Mouse (Mus musculus): ENCODE data around the gene Peli1.

The Peli1 gene

GRCm38 (mm10) chr11:21092621-21093020 is 1.5 kb downstream of the Peli1 start:
- DNase-seq (ENCODE audit: low spot score in 2 of 2): no peak

GRCm38 (mm10) chr11:21093081-21093815 is 2.2 kb downstream of the Peli1 start:
- DNase-seq (ENCODE audit: low spot score in 2 of 2): no peak

- DNase-seq (ENCODE audit: low spot score in 2 of 2): peak in 1 of 2 experiments; percentile 47
Measured at GRCm38 (mm10) chr11:21096590-21096989, 5.5 kb downstream of the Peli1 start.

GRCm38 (mm10) chr11:21098457-21098856 is 7.4 kb downstream of the Peli1 start:
- DNase-seq (ENCODE audit: low spot score in 2 of 2): no peak

GRCm38 (mm10) chr11:21100704-21101103 is 9.6 kb downstream of the Peli1 start:
- no peak for DNase-seq (ENCODE audit: low spot score in 2 of 2)

- DNase-seq (ENCODE audit: low spot score in 2 of 2): no peak
Measured at GRCm38 (mm10) chr11:21101286-21101685, 10.2 kb downstream of the Peli1 start.

GRCm38 (mm10) chr11:21102273-21103005 is 11.3 kb downstream of the Peli1 start:
- no peak for DNase-seq (ENCODE audit: low spot score in 2 of 2)

- DNase-seq (ENCODE audit: low spot score in 2 of 2): no peak
Measured at GRCm38 (mm10) chr11:21103186-21103585, 12.1 kb downstream of the Peli1 start.

- no peak for DNase-seq (ENCODE audit: low spot score in 2 of 2)
Measured at GRCm38 (mm10) chr11:21105393-21105792, 14.3 kb downstream of the Peli1 start.

- no peak for DNase-seq (ENCODE audit: low spot score in 2 of 2)
Measured at GRCm38 (mm10) chr11:21107120-21107519, 16.0 kb downstream of the Peli1 start.

- no peak for DNase-seq (ENCODE audit: low spot score in 2 of 2)
Measured at GRCm38 (mm10) chr11:21109279-21109678, 18.2 kb downstream of the Peli1 start.

GRCm38 (mm10) chr11:21114516-21114915 is 23.4 kb downstream of the Peli1 start:
- DNase-seq (ENCODE audit: low spot score in 2 of 2): no peak

- no peak for DNase-seq (ENCODE audit: low spot score in 2 of 2)
Measured at GRCm38 (mm10) chr11:21115804-21116203, 24.7 kb downstream of the Peli1 start.

- no peak for DNase-seq (ENCODE audit: low spot score in 2 of 2)
Measured at GRCm38 (mm10) chr11:21116623-21117295, 25.7 kb downstream of the Peli1 start.

- no peak for DNase-seq (ENCODE audit: low spot score in 2 of 2)
Measured at GRCm38 (mm10) chr11:21121737-21122136, 30.6 kb downstream of the Peli1 start.

- no peak for DNase-seq (ENCODE audit: low spot score in 2 of 2)
Measured at GRCm38 (mm10) chr11:21122399-21122798, 31.3 kb downstream of the Peli1 start.

- DNase-seq (ENCODE audit: low spot score in 2 of 2): no peak
Measured at GRCm38 (mm10) chr11:21131692-21132091, 40.6 kb downstream of the Peli1 start.

GRCm38 (mm10) chr11:21134875-21135451 is 43.9 kb downstream of the Peli1 start:
- no peak for DNase-seq (ENCODE audit: low spot score in 2 of 2)

GRCm38 (mm10) chr11:21139453-21139852 is 48.4 kb downstream of the Peli1 start:
- no peak for DNase-seq (ENCODE audit: low spot score in 2 of 2)

GRCm38 (mm10) chr11:21141242-21141641 is 50.2 kb downstream of the Peli1 start:
- DNase-seq (ENCODE audit: low spot score in 2 of 2): no peak

- DNase-seq (ENCODE audit: low spot score in 2 of 2): no peak
Measured at GRCm38 (mm10) chr11:21141755-21142154, 50.7 kb downstream of the Peli1 start.

GRCm38 (mm10) chr11:21149476-21149875 is 58.4 kb downstream of the Peli1 start:
- DNase-seq (ENCODE audit: low spot score in 2 of 2): no peak
